Mouse (Mus musculus) adrenal gland, postnatal 25 days (tissue): ENCODE data around the gene Ccnc. TPM values are rescaled to one million over a fixed set of nuclear protein-coding genes. Genes with fewer than 3 reads are reported as not detected.

Experiments
- DNase-seq: peaks from one replicate; pipeline ENCODE4 v3.0.0; 2021; ENCODE audit warnings: mixed read lengths
- long read RNA-seq: library from polyadenylated mRNA; stranded (forward); transcript quantifications from one replicate; pipeline ENCODE4 v2.0.0, GENCODE M21; 2021
- total RNA-seq: library from RNA; stranded (reverse); gene quantifications from 2 replicates; pipeline ENCODE4 v1.2.3, GENCODE M21; 2021

Ccnc gene
- 19.8 and 23.9 TPM in 2 replicates for total RNA-seq
- long read RNA-seq, transcript Ccnc-203 (12 exons, 1,406 nt), result major isoform, 6 of 16 reads
- long read RNA-seq, transcript Ccnc-202 (12 exons, 3,365 nt), result major isoform, 6 of 16 reads
- long read RNA-seq, partial matches to known transcripts, result 2 of 16 reads
- long read RNA-seq, other reads (novel, unspliced or antisense), result 0 of 16 reads

DNA sequence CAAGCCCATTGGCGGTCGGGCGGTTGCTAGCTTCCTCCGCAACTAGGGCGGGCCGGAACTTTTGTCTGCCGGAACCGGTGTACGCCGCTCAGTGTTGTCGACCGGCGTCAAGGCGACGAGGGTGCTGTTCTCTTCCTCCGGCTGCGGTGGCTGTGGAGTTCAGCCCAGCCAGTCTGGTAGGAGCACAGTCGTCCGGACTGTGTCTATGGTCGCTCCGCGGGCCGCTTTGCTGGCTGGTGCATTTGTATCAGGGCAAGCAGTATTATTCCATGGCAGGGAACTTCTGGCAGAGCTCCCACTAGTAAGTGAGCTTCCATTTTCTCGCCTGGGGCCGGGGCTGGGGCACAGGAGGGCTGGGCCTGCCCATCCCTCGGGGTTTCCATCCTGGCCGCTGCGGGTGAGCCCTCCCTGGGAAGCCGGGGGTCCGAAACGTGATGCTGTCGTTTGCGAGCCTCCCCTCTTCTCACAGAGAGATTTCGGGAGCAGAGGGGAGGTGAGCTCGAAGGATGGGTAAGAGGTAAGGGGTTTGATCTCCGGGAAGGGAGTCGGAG, at the start of gene Ccnc:
TSS of gene Ccnc (plus strand) at position 87 of the 551 bp plus-strand sequence.
- peak; percentile 92 for DNase-seq

DNA sequence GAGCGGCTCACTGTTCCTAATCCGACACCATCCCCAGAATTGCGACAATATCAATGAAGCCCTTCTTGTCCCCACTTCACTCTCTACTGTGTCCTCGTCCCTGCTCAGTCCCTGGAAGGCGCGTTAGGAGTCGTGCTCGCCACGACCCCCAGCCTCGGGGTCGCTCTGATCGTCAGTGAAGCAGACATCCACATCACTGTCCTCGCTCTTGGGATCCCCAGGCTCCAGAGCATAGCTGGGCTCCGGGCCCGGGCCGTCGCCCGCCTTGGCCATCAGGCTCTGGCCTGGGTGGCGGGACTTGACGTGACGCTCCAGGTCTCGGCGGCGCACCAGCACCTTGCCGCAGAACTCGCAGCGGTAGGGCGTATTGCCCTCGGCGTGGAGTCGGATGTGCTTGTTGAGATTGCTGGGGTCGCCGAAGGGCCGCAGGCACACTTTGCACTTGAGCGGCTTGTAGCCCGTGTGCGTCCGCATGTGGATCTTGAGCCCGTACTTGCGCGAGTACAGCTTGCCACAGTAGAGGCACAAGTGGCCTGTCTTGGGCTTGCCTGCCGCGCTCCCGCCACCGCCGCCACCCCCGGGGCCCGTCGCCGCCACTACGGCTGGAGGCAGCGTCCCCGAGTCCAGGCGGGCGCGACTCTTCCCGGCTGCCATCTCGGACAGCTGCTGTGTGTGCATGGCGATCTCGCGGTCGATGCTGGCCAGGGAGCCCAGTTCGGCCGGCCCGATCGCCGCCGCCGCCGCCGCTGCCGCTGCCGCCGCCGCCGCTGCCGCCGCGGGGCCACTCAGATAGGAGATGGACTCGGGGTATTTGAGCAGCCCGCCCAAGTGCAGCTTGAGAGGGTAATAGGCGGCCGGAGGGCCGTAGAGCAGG, 49.2 kb upstream of the Ccnc start:
- DNase-seq, result no peak

GRCm38 (mm10) chr4:21678975-21679623, 48.4 kb upstream of the Ccnc start:
- DNase-seq, result peak; percentile 33

GRCm38 (mm10) chr4:21679624-21680480, 47.6 kb upstream of the Ccnc start:
- DNase-seq, result no peak

DNA sequence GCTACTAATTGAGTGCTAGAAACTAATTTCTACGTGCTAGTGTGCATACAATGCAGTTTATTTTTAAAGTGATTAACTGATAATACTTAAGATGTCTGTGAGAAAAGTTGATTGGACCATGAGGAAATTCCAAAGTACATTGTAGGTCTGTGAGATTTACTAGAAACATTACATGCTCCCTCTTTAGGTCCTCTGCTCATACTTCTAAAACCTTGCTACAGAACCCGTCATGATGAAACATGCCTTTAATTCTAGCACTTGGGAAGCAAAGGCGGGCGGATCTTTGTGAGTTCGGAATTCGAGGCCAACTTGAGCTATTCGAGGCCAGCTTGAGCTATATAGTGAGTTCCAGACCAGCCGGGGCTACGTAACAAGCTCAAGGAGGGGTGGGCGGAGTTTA, 46.5 kb upstream of the Ccnc start:
- no peak for DNase-seq

GRCm38 (mm10) chr4:21682421-21683150, 44.9 kb upstream of the Ccnc start:
- DNase-seq, result no peak

- no peak for DNase-seq
Observed at GRCm38 (mm10) chr4:21684341-21684970, 43.0 kb upstream of the Ccnc start.

GRCm38 (mm10) chr4:21685595-21686091, 41.9 kb upstream of the Ccnc start, which contains the start of gene Prdm13:
Gene Prdm13, minus strand, starts transcription at chr4:21685963.
- no peak for DNase-seq

GRCm38 (mm10) chr4:21686416-21686815, 41.1 kb upstream of the Ccnc start:
- DNase-seq, result no peak

GRCm38 (mm10) chr4:21686934-21687333, 40.6 kb upstream of the Ccnc start:
- DNase-seq, result no peak

- DNase-seq, result peak; percentile 20
Observed at GRCm38 (mm10) chr4:21687783-21688702, 39.5 kb upstream of the Ccnc start.

- DNase-seq, result peak; percentile 26
Observed at GRCm38 (mm10) chr4:21688703-21689200, 38.7 kb upstream of the Ccnc start.

DNA sequence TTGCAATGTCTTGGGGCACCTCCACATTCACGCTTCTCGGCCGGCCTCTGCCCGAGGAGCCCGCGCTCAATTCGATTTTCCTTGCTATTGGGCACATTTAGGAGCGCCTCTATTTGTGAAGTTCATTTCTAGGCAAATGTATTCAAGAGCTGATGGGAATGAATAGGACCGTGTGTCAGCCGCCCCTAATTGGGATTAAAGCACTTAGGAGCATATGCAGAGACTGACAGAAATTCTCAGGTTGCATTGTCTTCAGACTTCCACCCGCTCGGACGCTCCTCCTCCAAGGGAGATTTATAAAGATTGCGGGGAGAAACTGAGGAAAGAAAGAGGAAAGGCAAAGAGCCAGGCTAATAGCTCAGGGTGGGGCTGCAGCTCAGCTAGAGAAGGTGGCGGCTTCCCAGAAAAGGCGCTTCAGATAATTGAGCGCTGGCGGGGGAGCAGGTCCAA, 38.0 kb upstream of the Ccnc start:
- no peak for DNase-seq

DNA sequence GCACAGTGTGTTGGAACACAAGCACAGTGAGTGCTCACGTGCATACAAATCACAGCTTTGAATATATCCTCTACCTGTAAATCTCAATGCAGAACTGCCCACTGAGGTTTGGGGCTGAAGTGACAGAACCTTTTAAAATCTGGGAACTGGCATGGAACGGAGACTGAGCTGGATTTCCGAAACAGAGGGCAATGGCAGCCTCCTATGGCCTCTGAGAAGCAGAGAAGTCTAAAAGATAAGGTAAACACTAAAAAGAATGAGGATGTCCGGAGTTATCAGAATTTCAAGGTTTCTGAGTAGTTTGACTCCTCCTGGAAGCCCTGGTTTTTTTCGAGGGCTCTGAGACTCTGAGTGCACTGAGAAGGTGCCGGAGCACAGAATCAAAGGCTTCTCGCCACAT, 37.3 kb upstream of the Ccnc start:
- no peak for DNase-seq

DNA sequence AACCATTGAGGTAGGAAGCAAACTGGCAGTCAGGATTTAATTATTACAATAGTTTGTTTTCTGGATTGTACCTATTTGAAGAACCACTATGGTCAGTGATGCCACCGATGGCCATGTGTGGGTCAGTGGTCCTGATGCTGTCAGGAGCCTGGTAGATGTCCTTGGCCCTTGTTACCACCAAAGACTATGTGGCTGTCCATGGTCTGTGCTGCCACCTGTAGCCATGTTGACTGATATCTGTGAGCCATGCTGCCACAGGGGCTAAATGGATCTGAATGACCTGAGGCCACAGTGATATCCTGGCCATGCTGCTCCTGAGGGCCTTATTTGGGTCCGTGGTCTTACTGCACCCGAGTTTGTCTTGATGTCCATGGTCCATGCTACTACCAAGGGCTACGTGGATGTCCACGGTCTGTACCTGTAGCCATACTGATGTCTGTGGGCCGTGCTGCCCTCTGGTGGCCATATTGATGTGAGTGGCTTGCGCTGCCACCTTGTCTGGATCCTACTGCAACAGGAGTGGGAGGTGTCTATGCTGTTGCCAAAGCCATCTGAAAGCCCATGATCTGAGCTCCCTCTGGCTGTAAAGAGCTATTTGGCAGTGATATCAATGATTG, 31.8 kb upstream of the Ccnc start:
- peak; percentile 67 for DNase-seq

GRCm38 (mm10) chr4:21705046-21705445, 22.5 kb upstream of the Ccnc start:
- DNase-seq, result no peak

DNA sequence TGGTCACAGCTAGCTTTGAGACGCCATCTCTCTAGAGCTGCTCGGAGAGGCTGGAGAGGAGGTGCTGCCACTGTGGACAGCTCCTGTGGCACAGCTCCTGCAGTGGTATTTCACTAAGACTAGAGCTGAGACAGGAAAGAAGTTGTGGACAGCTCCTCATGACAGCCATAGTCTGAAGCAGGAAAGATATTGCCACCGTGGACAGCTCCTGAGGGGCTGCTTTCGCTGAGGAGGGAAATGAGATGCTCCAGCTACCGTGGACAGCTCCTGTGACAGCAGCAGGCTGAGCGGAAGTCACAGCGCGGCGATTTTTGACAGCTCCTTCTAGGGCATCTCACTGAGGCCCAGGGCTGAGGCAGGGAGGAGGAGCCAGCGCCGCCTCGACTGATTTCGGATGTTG, 15.4 kb upstream of the Ccnc start:
- DNase-seq, result peak; percentile 81

GRCm38 (mm10) chr4:21722752-21723334, 4.7 kb upstream of the Ccnc start:
- no peak for DNase-seq
